Mouse (Mus musculus) liver, adult (tissue): ENCODE results near the gene Foxo1.

Experiments
- GATA4 ChIP-seq: IDR thresholded peaks from 2 replicates; pipeline ENCODE4 v1.6.1; 2014; ENCODE audit warnings: mild to moderate bottlenecking, low read length; ENCODE audit not compliant: insufficient replicate concordance

Foxo1 gene

DNA sequence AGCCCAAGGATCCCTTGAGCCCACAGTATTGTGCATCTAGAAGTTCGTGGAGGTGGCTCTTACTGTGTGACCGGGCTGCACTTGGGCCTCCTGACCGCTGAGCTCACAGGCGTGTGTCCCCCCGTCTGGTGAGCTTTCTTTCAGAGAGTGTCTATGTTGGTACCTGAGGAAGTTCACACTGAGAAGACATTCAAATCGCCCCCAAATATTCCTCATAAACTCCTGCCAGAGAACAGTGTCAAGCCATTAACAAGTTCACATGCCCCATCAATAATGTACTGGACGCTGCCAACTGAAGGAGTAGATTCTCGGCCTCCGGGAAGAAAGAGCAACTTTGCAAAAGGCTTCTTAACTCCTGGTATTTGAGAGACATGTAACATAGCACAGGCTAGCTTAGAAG, 83.8 kb downstream of the Foxo1 start:
- no peak for TF ChIP-seq GATA4

DNA sequence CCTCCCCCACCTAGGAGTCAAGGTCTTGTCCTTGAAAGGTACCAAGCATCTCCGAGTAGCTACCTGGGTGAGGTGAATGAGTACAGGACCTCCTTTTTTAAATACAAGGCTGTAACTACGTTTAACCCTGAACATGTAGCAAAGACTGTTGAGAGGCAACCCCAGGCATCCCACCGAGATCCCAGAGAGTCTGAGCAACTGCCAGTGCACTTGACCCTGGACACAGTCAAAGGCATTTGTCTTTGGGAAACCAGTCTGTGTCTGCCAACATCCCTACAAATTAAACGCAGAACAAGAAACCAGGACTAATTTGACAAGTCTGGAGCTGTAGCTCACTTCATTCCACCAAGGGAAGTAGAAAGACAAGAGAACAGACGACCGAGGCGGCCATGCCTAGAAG, 86.1 kb downstream of the Foxo1 start:
- no peak for TF ChIP-seq GATA4

DNA sequence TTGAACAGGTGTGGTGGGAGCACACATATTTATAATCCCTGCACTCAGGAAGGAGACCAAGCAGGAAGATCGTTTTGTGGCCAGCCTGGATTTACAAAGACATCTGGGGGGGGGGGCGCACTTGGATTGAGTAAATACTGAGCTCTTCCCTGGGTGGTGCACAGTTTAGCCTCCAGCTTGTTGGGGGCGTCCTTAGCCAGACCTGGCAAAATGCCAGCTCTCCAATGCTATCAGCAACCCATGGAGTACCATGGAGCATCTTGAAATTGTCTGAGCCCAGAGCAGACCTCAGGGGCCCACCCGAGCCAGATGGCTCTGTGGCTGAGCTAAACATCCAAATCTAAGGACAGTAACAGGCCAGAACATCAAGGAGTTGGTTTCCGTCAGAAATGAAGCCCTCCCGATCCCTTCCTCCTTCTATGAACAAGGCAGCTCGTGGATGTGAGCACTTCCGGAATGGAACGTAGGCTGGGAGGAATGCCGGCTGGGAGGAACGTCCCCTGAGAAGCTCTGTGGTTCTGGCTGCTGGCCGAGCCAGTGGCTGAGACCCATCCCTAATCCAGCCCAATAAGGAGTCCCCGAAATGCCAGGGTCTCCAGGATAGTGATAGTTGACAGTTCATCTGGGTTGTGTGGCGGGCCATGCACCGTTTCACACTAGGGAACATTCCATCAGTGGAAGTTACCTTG, 89.3 kb downstream of the Foxo1 start:
- TF ChIP-seq GATA4: no peak

DNA sequence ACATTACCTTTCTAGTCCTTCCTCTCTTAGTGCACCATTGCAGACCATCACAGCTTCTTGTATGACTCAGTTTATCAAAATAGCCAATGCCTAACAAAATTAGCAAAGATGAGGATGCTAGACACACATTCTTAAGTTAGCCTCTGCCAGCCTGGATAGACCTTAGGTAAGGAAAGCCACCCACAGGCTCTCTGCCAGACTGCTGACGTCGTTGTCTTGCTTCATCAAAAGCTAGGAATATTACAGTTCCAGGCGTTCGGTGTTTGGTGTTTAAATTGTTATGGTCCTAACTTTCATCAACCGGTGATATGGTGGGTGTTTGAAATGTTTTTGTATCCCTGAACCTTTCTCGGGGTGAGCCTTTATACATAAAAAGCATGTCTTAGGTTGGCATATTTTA, 96.4 kb downstream of the Foxo1 start:
- TF ChIP-seq GATA4: no peak

DNA sequence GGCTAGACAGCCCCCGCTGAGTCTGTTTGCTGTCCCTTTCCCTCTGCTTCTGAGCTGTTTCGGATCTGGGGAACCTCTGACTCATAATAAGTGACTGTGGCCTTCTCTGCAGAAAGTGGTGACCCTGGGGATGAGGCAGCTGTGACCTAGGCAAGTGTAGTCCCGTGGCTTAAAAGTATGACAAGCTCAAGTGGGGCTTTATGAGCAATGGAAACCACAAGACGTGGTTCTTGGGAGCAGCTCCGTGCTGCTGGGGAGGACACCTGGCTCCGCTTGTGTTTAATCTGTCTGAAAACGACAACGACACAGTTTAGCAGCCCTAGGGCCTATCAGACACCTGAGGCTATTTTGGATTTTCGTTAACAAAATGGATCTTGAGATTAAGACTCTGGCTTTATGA, 101.1 kb downstream of the Foxo1 start:
- TF ChIP-seq GATA4: no peak

DNA sequence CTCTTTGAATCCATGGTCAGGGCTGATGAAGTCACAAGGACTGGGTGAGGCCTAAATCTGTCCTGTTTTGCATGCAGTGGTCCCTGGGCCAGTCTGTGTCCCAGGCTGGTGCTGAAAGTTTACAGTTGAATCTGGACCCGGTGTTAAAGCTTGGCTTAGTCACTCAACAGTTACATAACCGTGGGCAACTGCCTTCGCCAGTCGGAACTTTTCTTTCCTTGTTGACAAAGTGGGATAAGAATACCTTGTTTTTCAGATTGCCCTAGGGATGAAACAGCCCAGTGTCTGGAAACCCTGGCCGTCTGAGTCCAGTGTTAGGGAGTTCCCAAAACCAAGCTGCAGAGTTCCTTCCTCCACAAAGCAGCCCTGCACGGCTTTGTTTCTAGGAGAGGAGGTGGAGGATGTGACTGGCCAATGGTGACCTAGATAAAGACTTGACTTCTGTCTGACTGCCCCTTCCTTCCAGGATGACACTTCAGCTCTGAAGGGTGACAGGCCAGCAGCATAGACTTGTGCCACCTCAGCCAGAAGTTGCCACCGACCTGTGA, 101.8 kb downstream of the Foxo1 start:
- TF ChIP-seq GATA4: no peak; the same call in 1 of the 2 replicates

DNA sequence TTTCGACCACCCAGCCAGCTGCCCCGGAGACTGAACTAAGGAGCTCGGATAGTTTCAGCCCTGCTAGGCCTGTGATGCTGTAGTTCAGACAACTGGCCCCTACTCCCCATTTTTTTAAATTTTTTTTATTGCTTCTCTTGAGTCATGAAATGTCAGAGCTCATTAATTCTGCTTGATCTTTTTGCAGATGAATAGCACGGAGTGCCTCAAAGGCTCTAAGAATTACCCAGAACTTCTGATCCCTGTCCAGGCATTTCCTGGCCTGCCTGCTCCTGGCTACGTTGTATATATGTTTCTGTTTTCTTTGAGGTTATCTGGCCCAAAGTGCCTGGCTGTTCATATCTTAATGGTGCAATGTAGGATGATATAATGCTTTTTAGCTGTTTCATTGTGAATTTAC, 108.8 kb downstream of the Foxo1 start:
- no peak for TF ChIP-seq GATA4

DNA sequence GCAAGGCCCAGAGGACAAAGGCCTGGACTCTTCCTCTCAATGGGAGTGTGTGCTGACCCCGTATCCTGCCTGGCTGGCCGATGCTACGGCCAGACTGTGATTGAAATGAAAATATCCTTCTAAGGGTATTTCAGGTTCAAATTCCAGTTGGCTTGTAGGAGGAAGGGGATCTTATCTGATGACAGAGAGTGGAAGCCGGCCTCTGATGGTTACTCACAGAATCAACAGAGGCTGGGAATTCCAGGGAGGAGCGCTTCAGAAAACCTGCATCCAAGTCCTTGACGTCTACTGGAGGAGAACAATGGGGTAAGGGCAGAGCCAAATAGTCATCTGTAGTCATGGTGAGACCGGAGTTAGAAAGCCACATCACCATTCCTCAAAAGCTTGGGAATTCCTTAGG, 115.2 kb downstream of the Foxo1 start:
- no peak for TF ChIP-seq GATA4

DNA sequence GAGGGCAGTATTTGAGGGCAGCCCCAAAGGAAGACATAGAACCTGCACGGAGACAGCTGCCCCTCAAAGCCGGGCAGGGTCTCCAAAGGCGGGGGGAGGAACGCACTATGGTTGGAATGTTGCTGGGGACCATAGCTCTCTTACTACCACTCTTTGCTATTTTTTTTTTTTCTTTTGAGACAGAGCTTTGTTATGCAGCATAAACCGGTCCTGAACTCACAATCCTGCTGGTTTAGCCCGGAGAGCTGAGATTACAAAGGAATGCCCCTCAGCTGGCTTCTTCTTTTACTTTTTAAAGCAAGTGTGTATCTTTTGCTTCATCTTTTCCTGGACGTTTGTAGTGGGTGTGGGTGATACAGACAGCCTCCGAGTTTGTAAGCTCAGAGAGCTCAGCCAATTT, 118.2 kb downstream of the Foxo1 start:
- TF ChIP-seq GATA4: no peak

DNA sequence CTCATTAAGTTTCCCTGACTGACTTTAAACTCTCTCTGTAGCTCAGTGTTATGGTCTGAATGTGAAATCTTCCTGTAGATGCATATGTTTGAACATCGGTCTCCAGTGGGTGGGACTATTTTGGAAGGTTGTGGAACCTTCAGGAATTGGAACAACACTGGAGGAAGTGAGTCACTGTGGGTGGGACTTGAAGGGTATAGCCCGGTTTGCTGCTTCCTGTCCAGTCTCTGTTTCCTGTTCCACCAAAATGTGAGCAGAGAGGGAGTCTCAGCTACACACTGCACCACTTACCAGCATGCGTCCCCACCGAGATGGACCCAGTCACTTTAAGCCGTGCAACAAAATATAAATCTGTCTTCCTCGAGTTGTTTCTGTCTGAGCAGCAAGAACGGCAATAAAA, 122.2 kb downstream of the Foxo1 start:
- no peak for TF ChIP-seq GATA4

DNA sequence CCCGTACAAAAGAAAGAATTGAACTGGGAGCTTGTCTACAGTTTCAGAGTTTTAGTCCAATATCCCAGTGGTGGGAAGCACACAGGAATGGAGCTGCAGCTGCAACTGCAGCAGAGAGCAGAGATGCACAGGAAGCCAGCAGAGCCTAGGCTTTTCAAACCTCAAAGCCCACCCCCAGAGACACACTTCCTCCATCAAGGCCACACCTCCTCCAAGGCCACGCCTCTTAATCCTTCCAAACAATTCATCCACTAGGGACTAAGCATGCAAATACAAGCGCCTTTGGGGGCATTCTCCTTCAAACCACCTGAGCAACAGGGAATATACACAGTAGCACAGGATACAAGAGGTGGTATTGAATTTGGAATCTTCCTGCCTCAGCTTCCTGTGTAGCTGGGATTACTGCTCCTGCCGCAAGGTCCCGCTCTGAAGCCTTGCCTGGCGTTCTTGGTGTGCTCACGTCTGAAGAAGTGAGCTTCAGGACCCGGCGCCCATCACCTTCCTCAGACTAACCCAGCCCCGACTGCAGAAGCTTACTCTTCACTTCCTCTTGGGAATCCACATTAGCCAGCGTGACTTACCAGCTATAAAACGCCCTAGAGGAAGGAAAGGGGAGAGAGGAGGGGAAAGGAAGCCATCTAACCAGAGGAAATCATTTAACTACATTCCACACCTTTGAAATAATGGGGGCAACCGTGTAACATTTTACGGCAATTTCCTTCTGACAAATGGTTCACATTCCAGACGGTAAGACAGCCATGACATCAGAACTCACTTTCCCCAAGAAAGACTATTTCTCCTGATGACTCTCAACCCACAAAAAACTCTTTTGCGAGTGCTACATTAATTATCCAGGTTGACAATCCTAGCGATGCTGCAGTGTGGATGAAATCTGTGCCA, 122.9 kb downstream of the Foxo1 start:
- no peak for TF ChIP-seq GATA4

DNA sequence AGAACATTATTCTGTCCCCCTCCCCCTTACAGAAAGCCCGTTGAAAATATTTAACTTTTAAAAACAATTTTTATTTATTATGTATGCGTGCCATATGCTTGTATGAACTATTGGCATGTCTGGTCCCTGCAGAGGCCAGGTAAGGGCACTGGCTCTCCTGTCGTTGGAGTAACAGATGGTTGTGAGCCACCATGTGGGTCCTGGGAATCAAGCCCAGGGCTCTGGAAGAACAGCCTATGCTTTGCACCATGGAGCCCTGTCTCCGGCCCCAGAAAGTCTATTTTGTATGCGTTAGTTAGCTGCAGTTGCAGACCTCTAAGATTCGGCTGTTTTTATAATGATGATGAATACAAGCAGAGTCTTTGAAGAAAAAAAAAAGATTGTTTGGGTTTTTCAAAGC, 123.8 kb downstream of the Foxo1 start:
- no peak for TF ChIP-seq GATA4

DNA sequence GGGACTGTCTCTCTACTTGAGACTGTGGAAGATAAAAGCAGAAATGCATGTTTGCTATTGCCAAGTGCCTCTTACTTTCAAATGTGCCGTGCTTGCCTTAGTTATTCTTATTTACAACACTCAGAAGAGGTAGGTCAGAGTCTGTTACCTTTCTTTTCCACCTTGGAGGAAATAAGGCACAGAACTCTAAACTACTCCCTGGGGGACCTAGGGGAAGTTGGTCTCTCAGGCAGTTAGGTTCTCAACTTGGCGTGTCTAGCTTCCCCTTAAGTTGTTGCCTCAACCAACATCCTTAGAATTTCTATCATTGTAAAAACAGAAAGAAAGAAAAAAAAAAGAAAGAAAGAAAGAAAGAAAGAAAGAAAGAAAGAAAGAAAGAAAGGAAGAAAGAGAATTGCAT, 124.4 kb downstream of the Foxo1 start:
- TF ChIP-seq GATA4: no peak

DNA sequence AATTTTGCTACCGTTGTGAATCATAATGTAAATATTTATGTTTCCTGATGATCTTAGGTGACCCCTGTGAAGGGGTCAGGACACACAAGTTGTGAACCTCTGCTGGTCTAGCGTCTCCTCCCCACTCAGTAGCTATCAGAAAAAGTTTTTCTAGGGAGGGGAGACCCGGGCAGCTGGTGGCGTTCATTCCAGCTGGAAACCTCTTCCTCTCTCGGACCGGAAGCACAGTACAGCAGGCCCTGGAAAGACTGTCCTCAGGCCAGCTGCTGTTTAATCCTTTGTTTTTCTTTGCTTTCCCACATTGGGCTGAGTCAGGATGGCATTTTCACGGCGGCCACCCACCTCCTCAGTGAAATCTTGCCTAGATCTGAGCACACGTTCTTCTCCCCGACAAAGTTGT, 125.0 kb downstream of the Foxo1 start:
- TF ChIP-seq GATA4: no peak

DNA sequence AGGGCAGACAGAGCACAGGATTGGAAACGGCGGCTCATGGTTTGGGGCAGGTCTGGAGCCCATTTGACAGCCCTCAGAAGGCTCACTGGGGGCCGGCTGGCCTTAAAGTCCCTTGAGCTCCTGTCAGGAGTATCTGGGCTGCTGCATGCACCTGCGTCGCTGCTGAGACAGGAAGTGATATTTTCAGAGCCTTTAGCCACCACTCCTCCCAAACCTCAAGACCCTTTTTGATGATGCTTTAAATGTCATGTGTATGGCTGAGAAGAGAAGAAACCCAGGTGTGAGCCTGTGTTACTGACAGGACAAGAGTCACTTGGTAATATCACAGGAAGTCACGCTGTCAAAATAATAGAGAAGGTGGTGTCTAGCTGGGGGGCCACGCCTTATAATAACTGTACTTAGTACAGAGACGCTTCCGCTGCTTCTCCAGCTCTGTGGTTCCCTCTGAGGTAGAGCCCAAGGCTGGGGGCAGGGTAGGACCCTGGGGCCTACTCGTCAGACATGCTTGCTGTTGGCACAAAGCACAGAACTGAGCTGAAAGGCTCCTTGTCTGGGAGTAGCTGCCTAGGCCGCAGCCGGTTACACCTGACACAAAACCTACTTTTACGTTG, 128.1 kb downstream of the Foxo1 start:
- no peak for TF ChIP-seq GATA4

DNA sequence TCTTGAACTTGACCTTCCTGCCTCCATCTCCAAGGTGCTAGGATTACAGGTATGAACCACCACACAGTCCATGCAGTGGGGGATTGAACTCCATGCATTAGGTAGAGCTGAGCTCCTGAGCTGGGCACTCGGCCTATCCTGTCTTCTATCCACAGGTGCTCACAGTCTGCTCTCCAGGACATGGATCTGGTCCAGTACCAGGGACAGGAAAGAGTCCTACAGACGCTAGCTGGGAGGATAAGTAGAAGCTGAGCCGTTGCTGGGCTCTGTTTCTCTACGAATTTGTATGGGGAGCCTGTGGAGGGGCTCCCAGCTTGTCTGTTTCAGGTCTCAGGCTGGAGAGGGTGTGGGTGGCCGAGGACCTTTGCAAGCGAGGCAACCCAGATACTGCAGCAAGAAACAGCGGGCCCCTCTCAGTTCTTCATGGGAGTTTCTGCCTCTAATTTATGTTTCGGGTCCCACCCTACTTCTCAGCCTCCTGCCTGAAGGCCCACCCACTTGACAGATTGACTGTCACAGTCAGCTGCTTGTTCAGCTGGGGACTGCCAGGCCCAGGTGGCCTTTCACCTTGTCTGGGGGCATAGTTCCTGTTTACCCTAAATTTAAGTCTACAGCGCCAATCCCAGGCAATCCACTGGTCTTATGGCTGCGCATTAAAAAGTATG, 128.9 kb downstream of the Foxo1 start:
- no peak for TF ChIP-seq GATA4

DNA sequence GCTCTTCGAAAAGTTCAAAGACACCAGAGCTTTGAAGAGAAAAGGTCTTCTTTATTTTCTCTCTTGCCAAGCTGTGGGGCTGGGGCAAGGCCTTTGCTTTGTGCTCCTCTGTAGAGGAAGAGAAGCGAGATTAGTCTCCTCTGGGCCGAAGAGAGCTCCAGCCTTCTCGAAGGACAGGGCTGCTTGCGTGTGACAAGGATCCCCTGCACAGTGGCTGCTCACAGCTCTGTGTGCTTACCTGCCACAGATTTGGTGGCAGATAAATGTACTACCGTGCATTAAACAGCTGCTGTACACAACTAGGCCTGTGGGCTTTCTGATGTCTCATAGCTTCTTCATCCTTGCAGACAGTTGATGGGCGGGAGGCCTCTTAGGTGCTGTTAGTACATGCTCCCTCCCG, 129.8 kb downstream of the Foxo1 start:
- TF ChIP-seq GATA4: no peak
